Mouse (Mus musculus) inflammation-experienced regulatory T-cells, adult 16 weeks (primary cell): ENCODE data around the gene Cpped1. TPM values are rescaled to one million over a fixed set of nuclear protein-coding genes. Genes with fewer than 3 reads are reported as not detected.

Source experiments
- polyA plus RNA-seq: library from polyadenylated mRNA; unstranded; fragments of 100-300 nt; shearing (Covaris generic); gene quantifications from one replicate; pipeline ENCODE4 v1.2.1, GENCODE M21; 2017

The Cpped1 gene
- 15.5 TPM for polyA plus RNA-seq

DNA sequence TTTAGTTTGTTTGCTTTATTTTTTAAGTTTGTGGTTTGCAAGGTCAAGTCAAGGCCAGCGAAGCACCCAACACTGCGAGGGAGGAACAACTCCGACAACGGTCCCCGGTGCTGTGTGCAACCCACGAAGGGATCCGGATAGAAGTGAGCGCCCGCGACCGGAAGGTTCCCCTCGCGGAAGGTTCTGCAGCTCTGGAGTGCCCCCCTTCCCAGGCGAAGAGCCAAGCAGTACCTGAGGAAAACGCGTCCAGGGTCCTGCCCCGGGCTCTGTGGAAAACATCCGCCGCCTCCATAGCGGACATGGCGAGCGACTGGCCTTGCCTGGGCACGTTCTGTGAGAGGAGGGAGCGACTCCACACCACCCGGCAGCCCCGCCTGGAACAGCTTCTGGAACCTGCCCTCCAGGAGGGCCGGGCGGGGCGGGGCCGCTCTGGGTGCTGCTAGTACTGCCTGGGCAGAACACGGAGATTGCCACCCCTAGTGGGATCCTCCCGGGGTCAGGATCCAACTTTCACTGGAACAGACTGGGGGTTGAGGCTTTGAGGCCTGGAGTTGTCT, at the start of gene Cpped1:
TSS of gene Cpped1 (minus strand) at position 411 of the 557 bp plus-strand sequence.

Other genes with a start within 250 kb of the Cpped1 start
- not detected for gene Shisa9, start 74.7 kb upstream of the Cpped1 start, polyA plus RNA-seq